Mouse (Mus musculus) embryonic stem cell, embryonic (primary cell): Measurements from ENCODE around the gene Gon7.

ENCODE experiments used
- CTCF ChIA-PET, 4 experiments: fragments of 300-600 bp in 2 of 4; fragments of 350-600 bp in 2 of 4; sonication (Branson Sonifier 250); formaldehyde crosslinking; loops; one replicate each; lab custom pipeline; 2022; ENCODE audit warnings: inconsistent platforms in 2 of 4; lab: Charles Lee
- POLR2A ChIA-PET, 4 experiments: fragments of 300-600 bp in 2 of 4; fragments of 350-600 bp in 2 of 4; sonication (Branson Sonifier 250); formaldehyde crosslinking; loops; one replicate each; lab custom pipeline; 2022; ENCODE audit warnings: antibody characterized with exemption in 4 of 4, inconsistent platforms in 1 of 4; lab: Charles Lee

Gon7 gene

DNA sequence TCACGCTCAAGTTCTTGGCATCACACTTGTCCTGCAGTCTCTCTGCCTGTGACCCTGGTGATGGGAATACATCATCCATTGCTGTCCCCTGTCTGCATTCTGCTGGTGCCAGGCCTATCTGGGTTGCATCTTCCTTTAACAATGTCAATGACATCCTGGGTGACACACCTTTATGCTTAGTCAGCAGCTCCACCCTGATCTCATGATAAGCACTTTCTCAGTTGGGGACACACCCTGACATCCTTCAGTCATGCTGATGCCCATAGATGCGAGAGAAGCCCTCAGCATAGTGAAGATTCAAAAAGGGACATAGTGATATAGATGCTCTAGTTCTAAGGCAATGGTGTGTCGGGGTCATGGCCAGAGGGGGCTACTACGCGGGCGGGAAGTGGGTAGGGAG lies 32.5 kb downstream of the Gon7 start:
- POLR2A ChIA-PET = interaction anchor here in 3 of 4 experiments (0.6 to 32.5 kb wide), 11 partner anchors 11 to 767 kb away, joined by 3 to 1125 read pairs (median 11); partner anchors contain the start of genes Golga5 (in 2 of the 3), Itpk1 (in 2 of the 3), Moap1 (in 2 of the 3) and Tmem251 (in 2 of the 3)
- CTCF ChIA-PET = interaction anchor here (0.6 to 7.5 kb wide), 6 partner anchors 10 to 220 kb away, joined by 3 to 68 read pairs (median 4); no protein-coding TSS in a partner anchor

DNA sequence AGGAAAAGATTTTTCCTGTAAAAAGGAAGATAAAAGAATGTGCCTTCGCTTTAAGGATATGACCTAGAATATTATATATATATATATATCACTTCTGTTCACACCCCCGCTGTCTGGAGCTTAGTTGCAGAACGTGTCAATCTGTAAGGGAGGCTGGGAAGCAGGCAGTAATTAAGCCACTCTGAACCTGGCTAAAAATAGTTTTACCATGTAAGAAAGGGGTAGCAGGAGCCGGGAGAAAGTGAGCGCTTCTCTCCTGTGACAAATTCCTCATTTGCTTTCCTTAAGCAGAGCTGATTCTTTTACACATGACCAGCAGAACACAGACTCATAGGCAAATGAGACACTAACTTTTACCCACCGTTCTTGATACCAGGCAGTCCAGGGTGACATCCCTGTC lies 33.7 kb downstream of the Gon7 start:
- CTCF ChIA-PET = interaction anchor here in 2 of 4 experiments (0.7 to 8.2 kb wide), 8 partner anchors 9 to 255 kb away, joined by 3 to 68 read pairs (median 10); partner anchors contain the start of genes Itpk1 (in 2 of the 2) and Golga5 (in 1 of the 2)
- POLR2A ChIA-PET = interaction anchor here in 3 of 4 experiments (1.2 to 32.5 kb wide), 9 partner anchors 8 to 255 kb away, joined by 3 to 1125 read pairs (median 17); partner anchors contain the start of genes Itpk1 (in 2 of the 3), Gm28051 (in 1 of the 3), Gon7 (in 1 of the 3) and Moap1 (in 1 of the 3)

GRCm38 (mm10) chr12:102722966-102723365 lies 34.6 kb downstream of the Gon7 start:
- ChIA-PET POLR2A (interaction anchor here in 3 of 4 experiments (0.5 to 33.8 kb wide), 14 partner anchors 2 to 284 kb away, joined by 3 to 1125 read pairs (median 8); partner anchors contain the start of genes Itpk1 (in 2 of the 3), Moap1 (in 2 of the 3), Tmem251 (in 2 of the 3) and Lgmn (in 1 of the 3)), CTCF (interaction anchor here in 3 of 4 experiments (0.7 to 8.2 kb wide), 18 partner anchors 7 to 254 kb away, joined by 3 to 68 read pairs (median 6); partner anchors contain the start of genes Itpk1 (in 3 of the 3) and Golga5 (in 1 of the 3))

DNA sequence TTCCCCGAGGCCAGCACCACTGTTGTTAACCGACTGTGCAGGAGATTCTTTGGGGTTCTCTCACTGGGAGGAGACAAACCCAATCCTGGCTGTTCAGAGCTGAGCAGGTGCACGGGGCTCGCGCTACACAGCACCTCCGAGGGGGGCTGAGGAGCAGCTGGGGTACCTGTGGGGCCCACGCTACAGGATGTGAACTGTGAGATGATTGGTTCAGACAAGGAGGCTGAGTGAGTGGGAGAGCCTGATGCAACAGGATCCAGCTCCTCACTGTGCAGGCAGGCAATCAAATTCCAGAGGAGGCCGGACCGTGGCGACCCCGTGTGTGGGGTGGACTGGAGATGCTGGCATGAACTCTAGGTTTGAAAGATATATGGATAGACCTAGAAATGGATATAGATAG lies 35.2 kb downstream of the Gon7 start:
- CTCF ChIA-PET = interaction anchor here (0.5 to 8.2 kb wide), 21 partner anchors 8 to 223 kb away, joined by 3 to 68 read pairs (median 5); partner anchors contain the start of genes Itpk1 (in 3 of the 4), Moap1 (in 1 of the 4) and Tmem251 (in 1 of the 4)
- POLR2A ChIA-PET = interaction anchor here (0.5 to 33.8 kb wide), 21 partner anchors 3 to 757 kb away, joined by 3 to 1125 read pairs (median 4); partner anchors contain the start of genes Itpk1 (in 2 of the 4), Moap1 (in 2 of the 4), Tmem251 (in 2 of the 4) and Chga (in 1 of the 4)

GRCm38 (mm10) chr12:102719552-102720315 lies 37.9 kb downstream of the Gon7 start:
- ChIA-PET POLR2A (interaction anchor here (0.6 to 33.8 kb wide), 29 partner anchors 5 to 371 kb away, joined by 3 to 1125 read pairs (median 4); partner anchors contain the start of genes Itpk1 (in 3 of the 4), Moap1 (in 2 of the 4), Tmem251 (in 2 of the 4) and Gm28051 (in 1 of the 4)), CTCF (interaction anchor here (0.5 to 8.2 kb wide), 62 partner anchors 9 to 1900 kb away, joined by 3 to 68 read pairs (median 4); partner anchors contain the start of genes Itpk1 (in 2 of the 4), Golga5 (in 1 of the 4), Moap1 (in 1 of the 4) and Tmem251 (in 1 of the 4))

DNA sequence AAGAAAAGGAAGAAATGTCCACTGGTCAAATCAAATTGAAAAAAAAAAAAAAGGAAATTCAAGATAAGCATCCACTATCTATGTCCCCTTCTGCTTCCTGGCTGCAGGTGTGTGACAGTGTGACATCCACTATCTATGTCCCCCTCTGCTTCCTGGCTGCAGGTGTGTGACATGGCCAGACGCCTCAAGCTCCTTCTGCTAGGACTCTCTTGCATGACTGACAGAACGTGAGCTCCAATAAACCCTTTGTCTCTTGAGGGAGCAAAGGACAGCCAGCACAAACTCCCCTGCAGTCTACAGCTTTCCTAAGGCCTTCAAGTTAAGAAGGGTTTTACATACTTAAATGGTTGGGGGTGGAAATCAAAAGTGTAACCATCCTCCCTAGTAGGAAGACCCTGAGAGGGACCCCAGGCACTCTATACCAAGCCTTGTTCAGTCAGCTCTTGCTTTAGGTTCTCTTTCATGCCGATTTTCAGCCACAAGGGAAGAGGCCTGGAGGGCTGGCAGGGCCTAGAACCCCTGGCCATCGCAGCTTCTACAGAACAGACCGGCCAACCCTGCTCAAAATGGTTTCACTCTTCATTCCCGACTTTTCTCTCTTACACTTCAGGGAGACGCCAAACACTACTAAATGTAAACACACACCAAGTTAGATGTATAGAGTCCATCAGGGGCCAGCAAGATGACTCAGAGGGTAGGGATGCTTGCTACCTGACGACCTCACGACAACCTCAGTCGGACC lies 42.8 kb downstream of the Gon7 start:
- CTCF ChIA-PET = interaction anchor here (0.6 to 3.1 kb wide), 22 partner anchors 8 to 802 kb away, joined by 3 to 38 read pairs (median 5); partner anchors contain the start of genes Itpk1 (in 3 of the 4), Moap1 (in 1 of the 4), Tmem251 (in 1 of the 4) and Trip11 (in 1 of the 4)
- POLR2A ChIA-PET = interaction anchor here (0.6 to 33.8 kb wide), 39 partner anchors 8 to 850 kb away, joined by 3 to 1125 read pairs (median 5); partner anchors contain the start of genes Itpk1 (in 3 of the 4), Golga5 (in 2 of the 4), Gm28051 (in 1 of the 4) and Gon7 (in 1 of the 4)

GRCm38 (mm10) chr12:102714116-102714515 lies 43.5 kb downstream of the Gon7 start:
- CTCF ChIA-PET = interaction anchor here (0.6 to 3.1 kb wide), 25 partner anchors 8 to 801 kb away, joined by 3 to 38 read pairs (median 4); partner anchors contain the start of genes Itpk1 (in 4 of the 4), Moap1 (in 1 of the 4), Tmem251 (in 1 of the 4) and Trip11 (in 1 of the 4)
- POLR2A ChIA-PET = interaction anchor here (0.6 to 33.8 kb wide), 40 partner anchors 8 to 851 kb away, joined by 3 to 1125 read pairs (median 5); partner anchors contain the start of genes Itpk1 (in 3 of the 4), Golga5 (in 2 of the 4), Gm28051 (in 1 of the 4) and Gon7 (in 1 of the 4)

DNA sequence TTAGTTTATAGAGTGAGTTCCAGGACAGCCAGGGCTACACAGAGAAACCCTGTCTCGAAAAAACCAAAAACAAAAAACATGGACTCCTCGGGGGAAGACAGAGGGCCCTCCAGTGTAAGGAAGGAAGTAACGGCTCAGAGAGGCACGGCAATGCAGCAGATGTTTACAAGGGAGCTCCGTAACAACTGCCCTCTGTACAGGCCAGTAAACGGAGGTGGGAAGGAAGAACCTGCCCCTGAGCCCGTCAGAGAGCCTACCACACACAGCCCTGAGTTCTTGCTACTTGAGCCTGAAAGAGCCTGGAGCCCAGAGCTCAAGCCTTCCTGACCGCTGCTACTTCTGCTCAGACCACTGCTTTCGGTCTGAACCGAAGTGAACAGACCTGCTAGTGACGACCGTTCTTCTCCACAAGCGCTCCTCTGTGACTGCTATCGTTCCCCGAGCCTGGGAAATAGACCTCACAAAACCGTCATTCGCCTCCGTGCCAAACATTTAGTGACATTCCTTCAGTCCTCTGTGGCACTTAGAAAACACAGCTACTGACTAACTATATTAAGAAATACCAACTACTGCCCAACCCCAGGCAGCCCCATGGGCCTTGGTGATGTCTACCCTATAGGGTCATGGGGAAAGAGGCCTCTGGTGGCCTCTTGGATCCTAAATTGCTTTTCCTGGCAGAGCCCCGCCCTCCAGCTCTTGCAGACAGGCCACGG lies 44.3 kb downstream of the Gon7 start:
- POLR2A ChIA-PET = interaction anchor here in 3 of 4 experiments (0.6 to 33.8 kb wide), 37 partner anchors 7 to 273 kb away, joined by 3 to 1125 read pairs (median 4); partner anchors contain the start of genes Itpk1 (in 3 of the 3), Gm28051 (in 2 of the 3), Gon7 (in 2 of the 3) and Moap1 (in 2 of the 3)
- CTCF ChIA-PET = interaction anchor here (0.6 to 3.1 kb wide), 18 partner anchors 8 to 214 kb away, joined by 3 to 38 read pairs (median 4); partner anchors contain the start of genes Itpk1 (in 4 of the 4), Moap1 (in 1 of the 4) and Tmem251 (in 1 of the 4)

- CTCF ChIA-PET = interaction anchor here in 3 of 4 experiments (0.6 to 1.0 kb wide), 3 partner anchors 8 to 155 kb away, joined by 3 read pairs; no protein-coding TSS in a partner anchor
- POLR2A ChIA-PET = interaction anchor here in 2 of 4 experiments (0.5 to 33.8 kb wide), 11 partner anchors 5 to 143 kb away, joined by 3 to 1125 read pairs (median 6); partner anchors contain the start of genes Itpk1 (in 2 of the 2), Gm28051 (in 1 of the 2), Gon7 (in 1 of the 2) and Moap1 (in 1 of the 2)
These were observed 46.7 kb downstream of the Gon7 start for GRCm38 (mm10) chr12:102710851-102711375.

GRCm38 (mm10) chr12:102709896-102710295 lies 47.7 kb downstream of the Gon7 start:
- ChIA-PET CTCF (interaction anchor here in 2 of 4 experiments (0.6 to 6.0 kb wide), 5 partner anchors 9 to 174 kb away, joined by 3 to 58 read pairs (median 3); no protein-coding TSS in a partner anchor), POLR2A (interaction anchor here in 2 of 4 experiments (0.8 to 33.8 kb wide), 9 partner anchors 4 to 142 kb away, joined by 3 to 1125 read pairs (median 5); partner anchors contain the start of genes Moap1 (in 2 of the 2), Tmem251 (in 2 of the 2), Gm28051 (in 1 of the 2) and Gon7 (in 1 of the 2))

DNA sequence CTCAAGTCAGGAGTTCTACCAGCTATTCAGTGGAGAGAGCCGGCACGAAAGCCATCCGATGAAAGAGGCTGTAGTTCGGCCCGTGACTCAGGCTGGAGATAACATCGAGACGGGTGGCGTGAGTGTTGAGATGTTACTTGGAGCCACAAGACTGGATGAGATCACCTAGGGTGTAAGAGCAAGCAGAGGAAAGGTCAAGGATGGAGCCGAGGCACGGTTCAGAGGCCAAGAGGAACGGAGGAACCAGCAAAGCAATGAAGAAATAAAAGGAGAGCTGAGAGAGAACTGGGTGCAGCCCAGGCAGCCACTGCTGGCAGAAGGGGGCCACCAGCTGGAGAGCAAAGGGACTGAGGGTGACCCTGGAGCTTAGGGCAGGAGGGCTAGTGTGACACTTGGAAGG lies 49.4 kb downstream of the Gon7 start:
- POLR2A ChIA-PET = interaction anchor here in 3 of 4 experiments (0.6 to 33.8 kb wide), 22 partner anchors 9 to 316 kb away, joined by 3 to 1125 read pairs (median 3); partner anchors contain the start of genes Moap1 (in 2 of the 3), Tmem251 (in 2 of the 3), Gm28051 (in 1 of the 3) and Gon7 (in 1 of the 3)
- CTCF ChIA-PET = interaction anchor here in 3 of 4 experiments (0.6 to 6.0 kb wide), 12 partner anchors 11 to 208 kb away, joined by 3 to 58 read pairs (median 6); no protein-coding TSS in a partner anchor

- ChIA-PET POLR2A (interaction anchor here in 2 of 4 experiments (0.8 to 33.8 kb wide), 24 partner anchors 9 to 1672 kb away, joined by 3 to 1125 read pairs (median 5); partner anchors contain the start of genes Moap1 (in 2 of the 2), Tmem251 (in 2 of the 2), Gm28051 (in 1 of the 2) and Gon7 (in 1 of the 2)), CTCF (interaction anchor here in 3 of 4 experiments (0.5 to 6.0 kb wide), 7 partner anchors 12 to 207 kb away, joined by 3 to 58 read pairs (median 7); no protein-coding TSS in a partner anchor)
These were observed 50.7 kb downstream of the Gon7 start for GRCm38 (mm10) chr12:102706833-102707463.

- ChIA-PET POLR2A (interaction anchor here in 3 of 4 experiments (0.6 to 33.8 kb wide), 30 partner anchors 8 to 618 kb away, joined by 3 to 1125 read pairs (median 5); partner anchors contain the start of genes Moap1 (in 2 of the 3), Tmem251 (in 2 of the 3), Gm28051 (in 1 of the 3) and Gon7 (in 1 of the 3)), CTCF (interaction anchor here (0.5 to 6.0 kb wide), 17 partner anchors 8 to 206 kb away, joined by 3 to 58 read pairs (median 7); partner anchors contain the start of genes Gm28051 (in 1 of the 4), Gon7 (in 1 of the 4), Moap1 (in 1 of the 4) and Tmem251 (in 1 of the 4))
These were observed 51.5 kb downstream of the Gon7 start for GRCm38 (mm10) chr12:102705906-102706640.
